Mouse (Mus musculus) stomach, embryonic 14.5 days (tissue): ENCODE results near the gene Mief1. TPM values are rescaled to one million over a fixed set of nuclear protein-coding genes. Genes with fewer than 3 reads are reported as not detected.

Experiments used
- ATAC-seq: fragments of 200-750 bp; cut with Nextera tagmentation; 2 replicates; pipeline ENCODE4 v1.8.0; 2017; ENCODE audit warnings: low read depth, moderate TSS enrichment; ENCODE audit not compliant: insufficient number of reproducible peaks, insufficient read depth, low FRiP score
- H3K27ac ChIP-seq: fragments of 300-500 bp; sonication (generic); 2 replicates; pipeline ENCODE4 v1.5.1; 2014; ENCODE audit warnings: mild to moderate bottlenecking, low read length, moderate library complexity, mixed read lengths
- H3K27me3 ChIP-seq: fragments of 300-500 bp; sonication (generic); 2 replicates; pipeline ENCODE4 v1.6.1; 2014; ENCODE audit warnings: low read length, control low read depth, mixed read lengths; ENCODE audit not compliant: control insufficient read depth, insufficient read depth
- H3K36me3 ChIP-seq: fragments of 300-500 bp; sonication (generic); 2 replicates; pipeline ENCODE4 v1.6.1; 2014; ENCODE audit warnings: mild to moderate bottlenecking, control low read depth, low read length, moderate library complexity, mixed read lengths; ENCODE audit not compliant: control insufficient read depth, insufficient read depth
- H3K4me1 ChIP-seq: fragments of 300-500 bp; sonication (generic); 2 replicates; pipeline ENCODE4 v1.6.1; 2014; ENCODE audit warnings: low read length, control low read depth, mixed read lengths; ENCODE audit not compliant: control insufficient read depth, insufficient read depth
- H3K4me2 ChIP-seq: fragments of 300-500 bp; sonication (generic); replicated peaks from 2 replicates; pipeline ENCODE4 v1.6.1; 2014; ENCODE audit warnings: low read depth, low read length, control low read depth
- H3K4me3 ChIP-seq: fragments of 300-500 bp; sonication (generic); 2 replicates; pipeline ENCODE4 v1.5.1; 2014; ENCODE audit warnings: low read depth, low read length, control low read depth
- H3K9ac ChIP-seq: fragments of 300-500 bp; sonication (generic); replicated peaks from 2 replicates; pipeline ENCODE4 v1.6.1; 2014; ENCODE audit warnings: low read depth, mild to moderate bottlenecking, control low read depth, low read length, moderate library complexity, mixed read lengths
- H3K9me3 ChIP-seq: fragments of 300-500 bp; sonication (generic); 2 replicates; pipeline ENCODE4 v1.6.1; 2016; ENCODE audit warnings: low read depth, low read length, control low read depth; ENCODE audit not compliant: control insufficient read depth
- WGBS: fragments of 180-500 bp; shearing (Covaris S2); extraction: QIAGEN DNeasy Blood & Tissue Kit; methylation state at CpG from one replicate; pipeline ENCODE4 v1.1.7; 2014; 5-methylcytosine and 5-hydroxymethylcytosine counted together
- polyA plus RNA-seq: library from polyadenylated mRNA; unstranded; fragments of >200 nt; fragmentation: Nextera tagmentation; extraction: Ambion mirVana; gene quantifications from 2 replicates; pipeline ENCODE4 v1.2.1, GENCODE M21; 2014

Gene Mief1
- 34.5 and 36.4 TPM in 2 replicates for polyA plus RNA-seq

DNA sequence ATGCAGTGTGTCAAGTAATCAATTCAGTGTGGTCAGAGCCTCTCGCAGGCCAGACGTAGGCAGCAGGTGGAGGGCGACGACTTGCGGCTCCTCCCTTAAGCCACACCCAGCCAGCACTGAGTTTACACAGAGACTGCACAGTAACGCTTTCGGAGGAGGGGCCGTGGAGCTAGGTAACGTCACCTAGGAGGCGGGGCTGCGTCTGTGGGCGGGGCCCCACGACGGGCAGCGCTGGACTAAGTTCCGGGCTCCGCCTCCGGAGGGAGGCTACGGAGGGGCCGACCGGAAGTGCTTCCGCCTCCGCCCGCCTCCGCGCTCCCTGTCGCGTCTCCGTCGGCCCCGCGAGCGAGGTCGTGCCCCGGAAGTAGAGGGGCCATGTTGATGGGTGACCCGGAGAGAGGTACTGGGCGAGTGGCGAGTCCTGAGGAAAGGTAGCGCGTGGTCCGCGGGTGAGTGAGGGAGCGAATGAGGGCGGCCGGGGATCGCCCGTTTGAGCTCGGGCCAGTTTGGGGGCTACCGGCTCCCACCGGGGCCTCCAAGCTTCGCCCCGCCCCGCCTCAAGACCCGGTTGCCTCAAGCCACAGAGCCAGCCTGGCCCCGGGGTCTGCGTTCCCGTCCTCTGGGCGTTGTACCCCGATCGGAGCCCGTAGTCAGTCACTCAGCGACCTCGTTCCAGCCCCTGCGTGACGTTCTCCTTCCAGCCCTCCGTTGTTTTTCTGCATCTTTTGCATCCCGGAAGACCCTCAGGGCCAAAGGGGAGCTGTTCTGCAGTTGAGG lies at the start of gene Mief1:
TSS of gene Mief1 (plus strand) at position 286 of the 777 bp plus-strand sequence.
- peak within 1 kb of the TSS; percentile 87 for H3K4me3 ChIP-seq
- H3K9me3 ChIP-seq = no peaks in the 10 kb centered on the region
- H3K9ac ChIP-seq = peak within 1 kb of the TSS; percentile 84
- no peaks in the 10 kb centered on the region for H3K27me3 ChIP-seq
- WGBS = under 1% methylated on average over 65 of the region's 67 CpGs
- peak within 1 kb of the TSS; percentile 83 for H3K27ac ChIP-seq
- peak within 1 kb of the TSS; percentile 76 for H3K4me2 ChIP-seq
- H3K36me3 ChIP-seq = peaks cover 32% of the 10 kb centered on the region
- peak; percentile 98 for ATAC-seq
- H3K4me1 ChIP-seq = peaks cover 7% of the 10 kb centered on the region; the same call in 1 of the 2 replicates

DNA sequence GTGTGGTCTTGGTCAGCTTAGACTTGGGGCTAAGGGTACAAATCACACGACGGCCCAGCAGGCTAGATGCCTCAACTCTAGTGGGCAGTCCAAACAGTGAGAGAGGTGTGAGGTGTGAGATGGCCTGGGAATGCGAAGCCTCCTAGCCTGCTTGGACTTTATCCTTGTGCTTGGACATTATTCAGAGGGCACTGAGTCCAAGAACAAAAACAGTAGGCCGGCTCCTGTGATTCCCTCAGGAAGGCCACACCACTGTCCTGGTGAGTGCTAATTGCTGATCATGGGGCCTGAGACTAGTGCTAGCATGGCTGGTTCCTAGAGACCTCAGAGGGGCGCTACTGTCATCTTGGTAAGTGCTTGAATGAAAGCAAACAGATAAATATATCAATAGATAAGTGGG lies 44.9 kb upstream of the Mief1 start:
- Histone ChIP-seq H3K4me1 (peaks cover 31% of the 10 kb centered on the region), H3K4me2 (no peak overlapping the region), H3K9ac (no peak overlapping the region), H3K36me3 (no peaks in the 10 kb centered on the region), H3K27ac (no peak overlapping the region), H3K27me3 (no peaks in the 10 kb centered on the region), H3K9me3 (no peaks in the 10 kb centered on the region), H3K4me3 (no peak overlapping the region)
- no peak for ATAC-seq
- WGBS = 76% methylated on average over 5 of the region's 5 CpGs

DNA sequence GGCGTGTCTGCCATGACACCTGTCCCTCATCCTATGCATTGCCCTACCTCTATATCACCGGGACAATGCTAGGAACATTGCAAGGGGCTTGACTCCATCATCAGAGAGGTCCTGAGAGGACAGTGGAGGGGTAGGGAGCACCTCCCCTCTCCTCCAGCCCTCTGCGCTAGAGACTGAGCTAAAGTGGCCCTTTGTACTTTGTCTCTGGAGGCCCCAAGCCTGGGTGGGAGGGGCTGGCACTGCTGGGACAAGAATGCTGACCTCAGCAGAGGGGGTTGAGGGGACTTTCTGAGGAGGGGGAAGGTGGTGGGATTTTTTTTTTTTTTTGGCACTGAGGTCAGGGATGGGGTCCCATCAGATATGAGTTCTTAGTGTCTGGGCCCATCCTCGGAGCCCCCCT lies 43.7 kb upstream of the Mief1 start:
- Histone ChIP-seq H3K36me3 (no peaks in the 10 kb centered on the region), H3K27ac (no peak overlapping the region), H3K4me1 (peaks cover 31% of the 10 kb centered on the region), H3K4me3 (no peak overlapping the region), H3K27me3 (no peaks in the 10 kb centered on the region), H3K9me3 (no peaks in the 10 kb centered on the region), H3K9ac (no peak overlapping the region), H3K4me2 (no peak overlapping the region)
- WGBS = 62% methylated on average over 4 of the region's 4 CpGs
- ATAC-seq = no peak

- 60% methylated on average over 8 of the region's 8 CpGs for WGBS
- no peak for ATAC-seq
- no peak overlapping the region for H3K9ac ChIP-seq
Observed at GRCm38 (mm10) chr15:80191585-80192245, 42.1 kb upstream of the Mief1 start.

GRCm38 (mm10) chr15:80192246-80192585 lies 41.6 kb upstream of the Mief1 start:
- no peak for ATAC-seq
- no peak overlapping the region for H3K27ac ChIP-seq
- H3K9ac ChIP-seq = no peak overlapping the region
- WGBS = 87% methylated on average over 6 of the region's 6 CpGs
- no peak overlapping the region for H3K4me3 ChIP-seq
- no peaks in the 10 kb centered on the region for H3K27me3 ChIP-seq
- no peak overlapping the region for H3K4me2 ChIP-seq
- no peaks in the 10 kb centered on the region for H3K36me3 ChIP-seq
- H3K9me3 ChIP-seq = no peaks in the 10 kb centered on the region
- H3K4me1 ChIP-seq = peaks cover 31% of the 10 kb centered on the region

More at GRCm38 (mm10) chr15:80191585-80192245, 42.1 kb upstream of the Mief1 start:
- Histone ChIP-seq H3K36me3 (no peaks in the 10 kb centered on the region), H3K27ac (no peak overlapping the region), H3K9me3 (no peaks in the 10 kb centered on the region), H3K27me3 (no peaks in the 10 kb centered on the region), H3K4me3 (no peak overlapping the region), H3K4me2 (no peak overlapping the region), H3K4me1 (peaks cover 31% of the 10 kb centered on the region)

DNA sequence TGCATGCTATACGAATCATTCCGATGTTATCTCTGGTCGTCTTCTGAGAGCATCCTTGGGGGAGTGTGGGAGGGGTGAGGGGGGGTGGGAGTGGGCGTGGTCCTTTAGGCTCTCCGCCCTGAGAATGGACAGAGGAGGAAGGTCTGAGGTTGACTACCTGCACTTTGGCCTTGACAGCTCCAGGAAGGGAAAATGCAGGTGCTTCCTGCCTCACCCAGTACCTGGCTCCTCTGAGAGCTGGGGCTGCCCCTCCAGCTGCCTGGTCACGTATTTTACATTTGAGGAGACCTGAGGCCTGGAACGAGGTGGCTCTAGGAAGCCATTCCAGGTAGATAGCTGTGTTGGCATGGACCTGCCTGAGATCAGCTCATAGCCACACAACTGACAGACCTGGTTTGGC lies 41.0 kb upstream of the Mief1 start:
- Histone ChIP-seq H3K9me3 (no peaks in the 10 kb centered on the region), H3K4me1 (peaks cover 31% of the 10 kb centered on the region), H3K4me3 (no peak overlapping the region), H3K27ac (no peak overlapping the region), H3K9ac (no peak overlapping the region), H3K36me3 (no peaks in the 10 kb centered on the region), H3K4me2 (no peak overlapping the region), H3K27me3 (no peaks in the 10 kb centered on the region)
- WGBS = 70% methylated on average over 7 of the region's 7 CpGs
- no peak for ATAC-seq

GRCm38 (mm10) chr15:80199556-80199955 lies 34.3 kb upstream of the Mief1 start:
- ATAC-seq = no peak

DNA sequence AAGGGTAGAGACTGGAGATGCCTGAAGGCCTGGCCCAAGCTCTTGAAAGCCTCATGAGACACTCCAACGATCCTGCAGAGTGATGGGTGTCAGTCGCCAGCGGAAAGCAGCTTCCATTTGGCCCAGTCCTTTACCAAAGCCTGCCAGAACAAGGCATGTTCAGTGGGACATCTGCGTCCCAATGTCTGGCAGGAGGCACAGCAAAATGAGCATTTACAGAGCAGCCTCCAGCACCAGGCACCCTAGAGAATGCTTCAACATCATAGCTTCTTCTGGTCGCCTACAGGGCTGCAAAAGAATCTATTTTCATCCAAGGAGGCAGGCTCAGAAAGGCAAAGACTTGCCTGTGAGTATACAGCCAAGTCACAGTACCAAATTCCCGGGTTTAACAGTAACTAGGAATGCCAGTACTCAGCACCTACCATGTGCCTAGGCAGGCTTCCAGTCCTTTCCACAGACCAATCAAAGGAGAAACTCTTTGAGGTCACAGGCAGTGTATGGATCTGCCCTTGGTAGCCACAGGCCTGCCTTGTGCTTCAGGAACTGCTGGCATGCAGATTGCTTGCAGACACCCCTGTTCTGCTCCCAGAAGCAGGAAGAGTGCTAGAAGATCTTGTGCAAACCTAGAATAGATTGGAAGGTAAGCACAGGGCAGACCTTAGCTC lies 31.6 kb upstream of the Mief1 start:
- Histone ChIP-seq H3K9ac (no peak overlapping the region), H3K9me3 (no peaks in the 10 kb centered on the region), H3K4me3 (no peak overlapping the region), H3K4me2 (no peak overlapping the region), H3K27me3 (no peaks in the 10 kb centered on the region), H3K4me1 (no peaks in the 10 kb centered on the region), H3K36me3 (no peaks in the 10 kb centered on the region), H3K27ac (no peak overlapping the region)
- 84% methylated on average over 6 of the region's 6 CpGs for WGBS
- no peak for ATAC-seq

More at GRCm38 (mm10) chr15:80199556-80199955, 34.3 kb upstream of the Mief1 start:
- H3K4me2 ChIP-seq = no peak overlapping the region
- H3K9ac ChIP-seq = no peak overlapping the region
- H3K27ac ChIP-seq = no peak overlapping the region
- H3K4me1 ChIP-seq = no peaks in the 10 kb centered on the region
- H3K27me3 ChIP-seq = no peaks in the 10 kb centered on the region
- WGBS = 76% methylated on average over 2 of the region's 2 CpGs
- H3K9me3 ChIP-seq = no peaks in the 10 kb centered on the region
- no peaks in the 10 kb centered on the region for H3K36me3 ChIP-seq
- H3K4me3 ChIP-seq = no peak overlapping the region
